Mouse (Mus musculus): Measurements from ENCODE around the gene Phldb3.
"Not testable (repeated sequence)": the region's sequence is repeated elsewhere in the genome, so short reads cannot be mapped to it uniquely, and the experiment has no call there.

The Phldb3 gene

GRCm38 (mm10) chr7:24594309-24594803 is 16.2 kb upstream of the Phldb3 start:
- no peak for DNase-seq (ENCODE audit: low read depth, low spot score)

GRCm38 (mm10) chr7:24595464-24595863 is 15.1 kb upstream of the Phldb3 start:
- no peak for DNase-seq (ENCODE audit: low read depth, low spot score)

DNA sequence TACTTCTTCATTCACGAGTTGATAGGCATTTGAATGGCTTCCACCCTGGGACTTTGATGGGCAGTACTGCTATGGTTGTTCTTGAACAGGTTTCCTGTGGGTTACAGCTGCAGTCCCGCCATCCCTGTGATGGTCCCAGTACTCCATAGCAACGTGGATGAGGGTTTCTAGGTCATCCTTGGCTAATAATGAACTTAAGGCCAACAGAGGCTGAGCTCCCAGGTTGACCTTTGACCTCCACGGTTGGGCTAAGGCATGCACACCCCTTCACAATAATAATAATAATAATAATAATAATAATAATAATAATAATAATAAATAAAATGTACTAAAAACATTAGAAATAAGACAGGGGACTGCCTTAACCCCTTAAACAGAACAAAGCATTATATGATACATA is 12.4 kb upstream of the Phldb3 start:
- DNase-seq (ENCODE audit: low read depth, low spot score): no peak

- DNase-seq (ENCODE audit: low read depth, low spot score): no peak
Measured at GRCm38 (mm10) chr7:24599211-24600067, 11.1 kb upstream of the Phldb3 start.

DNA sequence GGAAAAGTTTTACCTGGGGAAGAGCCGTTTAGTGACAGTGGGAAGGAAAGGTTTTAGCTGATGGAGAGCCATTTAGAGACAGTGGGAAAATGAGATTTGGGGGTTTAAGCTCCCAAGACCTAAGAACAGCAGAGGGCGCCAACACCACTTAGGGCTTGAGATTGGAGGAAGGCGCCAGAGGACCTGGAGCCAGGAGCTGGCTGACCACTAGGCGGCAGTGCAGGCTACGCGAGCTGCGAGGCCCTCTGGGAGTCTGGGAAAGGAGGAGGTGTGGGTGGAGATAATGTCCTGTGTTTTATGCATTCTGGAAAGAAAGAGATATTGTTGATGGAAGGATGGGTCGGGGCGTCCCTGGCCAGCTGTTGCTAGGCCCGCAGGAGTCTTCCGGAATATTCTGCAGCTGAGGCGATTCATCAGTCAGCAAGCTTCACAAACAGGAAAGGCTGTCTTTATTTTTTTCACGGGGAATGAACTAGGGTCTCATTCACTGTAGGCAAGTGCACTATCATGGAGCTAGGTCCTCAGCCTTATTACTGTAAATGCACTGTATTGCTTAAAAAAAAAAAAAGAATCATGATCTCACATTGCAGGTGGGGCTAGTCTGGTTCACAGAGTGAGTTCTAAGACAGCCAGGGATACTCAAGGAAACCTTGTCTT is 9.5 kb upstream of the Phldb3 start:
- DNase-seq (ENCODE audit: low read depth, low spot score): peak; percentile 80

DNA sequence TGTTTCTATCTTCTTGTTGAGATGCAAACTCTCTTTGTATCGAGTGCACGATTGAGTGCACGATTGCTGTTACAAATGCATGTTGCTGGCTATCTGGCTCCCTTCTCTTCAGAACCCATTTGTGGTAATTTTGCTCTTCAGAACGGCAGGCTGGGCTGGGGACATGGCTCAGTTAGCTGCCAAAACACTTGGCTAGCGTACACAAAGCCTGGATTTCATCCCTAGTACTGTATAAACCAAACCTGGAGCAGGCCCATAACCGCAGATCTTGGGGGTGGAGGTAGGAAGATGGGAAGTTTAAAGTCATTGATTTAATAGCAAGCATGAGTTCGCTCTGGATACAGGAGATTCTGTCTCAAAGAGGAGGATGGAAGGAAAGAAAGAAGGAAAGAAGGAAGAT is 5.0 kb upstream of the Phldb3 start:
- no peak for DNase-seq (ENCODE audit: low read depth, low spot score)

DNA sequence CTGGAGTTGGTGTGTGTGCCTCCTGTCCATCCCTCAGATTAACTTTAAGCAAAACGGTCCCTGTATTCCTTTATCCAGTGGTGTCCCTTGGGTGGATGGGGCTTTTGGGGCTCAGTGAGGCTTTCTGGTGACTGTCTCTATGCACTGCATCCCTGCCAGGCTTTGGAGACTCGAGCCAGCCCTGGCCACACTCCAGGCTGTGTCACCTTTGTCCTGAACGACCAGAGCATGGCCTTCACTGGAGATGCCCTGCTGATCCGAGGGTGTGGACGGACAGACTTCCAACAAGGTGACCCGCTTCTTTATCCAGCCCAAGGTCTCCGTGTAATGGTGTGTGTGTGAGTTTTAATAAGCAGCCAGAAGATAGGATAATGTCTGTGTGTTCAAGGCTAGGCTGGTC is 4.5 kb upstream of the Phldb3 start:
- DNase-seq (ENCODE audit: low read depth, low spot score): no peak

DNA sequence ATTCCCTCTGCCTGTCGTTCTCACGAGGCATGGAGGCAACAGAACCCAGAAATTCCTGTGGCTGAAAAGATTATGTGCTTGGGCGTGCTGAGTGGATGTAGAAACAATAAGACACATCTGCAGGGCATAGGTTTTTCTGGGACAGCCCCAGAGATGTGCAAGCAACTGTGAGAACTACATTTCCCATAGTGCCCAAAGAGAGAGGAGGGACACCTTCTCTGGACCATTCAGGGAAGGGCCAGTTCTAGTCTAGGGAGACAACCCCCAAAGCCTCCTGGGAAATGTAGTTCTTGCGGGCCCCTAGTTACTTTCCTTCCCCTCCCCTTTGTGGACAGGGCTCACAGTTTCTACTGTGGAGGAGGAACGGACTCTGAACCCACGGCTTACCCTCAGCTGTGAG is 2.5 kb upstream of the Phldb3 start:
- no peak for DNase-seq (ENCODE audit: low read depth, low spot score)

GRCm38 (mm10) chr7:24608561-24608960 is 2.0 kb upstream of the Phldb3 start:
- DNase-seq (ENCODE audit: low read depth, low spot score): no peak

- no peak for DNase-seq (ENCODE audit: low read depth, low spot score)
Measured at GRCm38 (mm10) chr7:24610879-24611494, 424 bp downstream of the Phldb3 start.

DNA sequence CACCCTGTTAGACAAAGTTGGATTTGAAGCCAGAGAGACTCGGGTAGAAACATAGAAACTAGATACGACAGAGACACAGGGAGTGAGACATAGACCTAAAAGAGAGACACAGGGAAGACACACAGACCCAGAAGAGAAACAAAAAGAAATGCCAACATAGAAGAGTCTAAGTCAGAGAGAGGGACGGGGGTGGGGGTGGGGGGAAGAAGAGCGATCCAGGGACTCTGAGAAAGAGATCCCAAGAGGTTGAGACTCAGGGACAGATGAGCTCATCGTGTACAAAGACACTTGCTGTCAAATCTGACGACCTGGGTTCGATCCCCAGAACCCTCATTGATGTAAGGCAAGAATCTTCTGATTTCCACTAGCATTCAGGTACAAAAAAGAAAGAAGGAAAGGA is 1.1 kb downstream of the Phldb3 start:
- no peak for DNase-seq (ENCODE audit: low read depth, low spot score)

- DNase-seq (ENCODE audit: low read depth, low spot score): no peak
Measured at GRCm38 (mm10) chr7:24612308-24612910, 1.8 kb downstream of the Phldb3 start.

- no peak for DNase-seq (ENCODE audit: low read depth, low spot score)
Measured at GRCm38 (mm10) chr7:24614816-24615215, 4.3 kb downstream of the Phldb3 start.

DNA sequence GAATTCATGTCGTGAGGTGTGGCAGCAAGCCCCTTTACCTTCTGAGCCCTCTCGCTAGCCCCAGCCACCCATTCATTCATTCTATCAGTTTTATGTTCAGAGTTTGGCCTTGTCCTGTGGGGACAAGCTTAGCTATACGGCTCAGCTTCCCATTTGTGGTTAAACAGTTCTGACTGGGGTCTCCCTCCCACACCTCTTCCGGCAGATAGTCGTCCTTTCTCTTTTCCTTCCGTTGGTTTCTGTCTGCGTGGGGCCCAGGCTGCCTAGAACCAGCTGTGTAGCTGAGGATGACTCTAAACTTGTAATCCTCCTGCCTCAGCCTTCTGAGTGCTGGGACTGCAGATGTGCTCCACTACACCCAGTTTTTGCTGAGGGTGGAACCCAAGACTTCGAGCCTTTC is 7.2 kb downstream of the Phldb3 start:
- DNase-seq (ENCODE audit: low read depth, low spot score): no peak

DNA sequence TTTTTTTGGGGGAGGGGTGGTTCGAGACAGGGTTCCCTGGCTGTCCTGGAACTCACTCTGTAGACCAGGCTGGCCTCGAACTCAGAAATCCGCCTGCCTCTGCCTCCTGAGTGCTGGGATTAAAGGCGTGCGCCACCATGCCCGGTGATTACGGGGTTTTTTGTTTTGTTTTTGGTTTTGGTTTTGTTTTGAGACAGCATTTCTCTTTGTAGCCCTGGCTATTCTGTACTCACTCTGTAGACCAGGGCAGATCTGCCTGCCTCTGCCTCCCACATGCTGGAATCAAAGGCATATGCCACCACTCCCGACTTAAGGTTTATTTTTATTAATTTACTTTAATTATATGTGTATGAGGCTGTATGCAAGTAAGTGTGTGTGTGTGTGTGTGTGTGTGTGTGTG is 7.8 kb downstream of the Phldb3 start:
- DNase-seq (ENCODE audit: low read depth, low spot score): not testable (repeated sequence)

- DNase-seq (ENCODE audit: low read depth, low spot score): no peak
Measured at GRCm38 (mm10) chr7:24619671-24620397, 9.3 kb downstream of the Phldb3 start.

DNA sequence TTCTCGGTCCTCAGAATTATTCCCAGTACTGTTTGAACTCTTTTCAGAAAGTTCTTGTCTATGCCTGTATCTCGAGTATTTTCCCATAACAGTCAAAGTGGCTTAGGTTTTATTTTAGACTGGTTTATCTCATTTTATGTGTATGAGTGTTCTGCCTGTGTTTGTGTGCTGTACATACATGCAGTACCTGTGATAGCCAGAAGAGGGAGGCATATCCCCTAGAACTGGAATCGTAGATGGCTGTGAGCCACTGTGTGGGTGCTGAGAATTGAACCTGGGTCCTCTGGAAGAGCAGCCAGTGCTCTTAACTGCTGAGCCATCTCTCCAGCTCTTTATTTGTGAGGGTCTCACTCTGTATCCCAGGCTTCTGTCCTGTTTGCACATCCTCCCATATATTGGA is 10.6 kb downstream of the Phldb3 start:
- DNase-seq (ENCODE audit: low read depth, low spot score): no peak

DNA sequence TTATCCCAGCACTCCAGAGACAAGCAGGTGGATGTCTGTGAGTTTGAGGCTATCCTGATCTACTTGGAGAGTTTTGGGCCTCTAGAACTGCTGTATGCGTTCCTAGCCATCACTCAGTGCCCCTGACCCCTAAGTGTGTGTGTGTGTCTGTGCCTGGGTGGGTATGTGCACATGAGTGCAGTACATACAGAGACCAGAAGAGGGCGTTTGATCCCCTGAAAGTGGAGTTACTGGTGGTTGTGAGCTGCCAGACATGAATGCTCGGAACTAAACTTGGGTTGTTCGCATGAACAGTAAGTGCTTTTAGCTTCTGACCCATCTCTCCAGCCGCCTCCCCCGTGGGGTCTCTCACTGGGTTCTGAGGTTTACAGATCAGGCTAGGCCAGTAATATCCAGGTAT is 12.4 kb downstream of the Phldb3 start:
- DNase-seq (ENCODE audit: low read depth, low spot score): no peak

- DNase-seq (ENCODE audit: low read depth, low spot score): no peak
Measured at GRCm38 (mm10) chr7:24628685-24629610, 18.4 kb downstream of the Phldb3 start.

DNA sequence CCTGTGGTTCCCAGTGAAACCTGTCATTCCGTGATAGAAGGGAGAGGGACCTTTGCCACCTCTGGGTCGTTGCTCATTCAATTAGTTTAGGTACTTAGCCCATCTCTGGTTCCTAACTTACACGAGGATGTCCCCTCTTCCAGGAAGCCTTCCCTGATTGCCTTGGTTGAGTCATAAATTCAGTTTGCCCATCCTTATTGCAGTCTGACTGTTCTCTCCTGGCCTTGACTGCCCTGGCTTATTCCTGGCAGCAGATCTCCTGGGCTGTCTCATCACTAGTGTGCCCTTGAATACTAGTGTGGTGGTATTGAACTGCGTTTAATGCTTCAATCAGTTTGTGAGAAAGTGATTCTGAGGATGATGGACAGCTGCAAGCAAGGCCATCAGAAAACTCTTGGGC is 19.1 kb downstream of the Phldb3 start:
- no peak for DNase-seq (ENCODE audit: low read depth, low spot score)

Data from WW6 (cell line).